Mouse (Mus musculus) CH12.LX (cell line): ENCODE results near the gene 4931440F15Rik. TPM values are rescaled to one million over a fixed set of nuclear protein-coding genes. Genes with fewer than 3 reads are reported as not detected.

Source experiments
- DNase-seq: peaks from one replicate; pipeline ENCODE4 v3.0.0-alpha.2; 2013; ENCODE audit errors: extremely low read depth
- H3K27ac ChIP-seq: 2 replicates; pipeline ENCODE4 v1.5.1; 2012; ENCODE audit warnings: low read depth, mild to moderate bottlenecking, control low read depth, moderate library complexity; ENCODE audit not compliant: insufficient read depth
- H3K27me3 ChIP-seq: replicated peaks from 2 replicates; pipeline ENCODE3; 2012; ENCODE audit warnings: inconsistent platforms
- H3K36me3 ChIP-seq, 2 experiments: replicated peaks in 1 of 2; 2 replicates each; pipeline versions ENCODE3 to v1.6.1; 2012; ENCODE audit warnings: inconsistent platforms in 1 of 2, low read length in 1 of 2, mild to moderate bottlenecking in 1 of 2, mixed read lengths in 1 of 2, moderate library complexity in 1 of 2; ENCODE audit not compliant: control insufficient read depth in 1 of 2, insufficient read depth in 1 of 2
- H3K4me1 ChIP-seq, 2 experiments: 2 replicates each; pipeline ENCODE4 v1.6.1; 2012; ENCODE audit warnings: inconsistent platforms in 1 of 2, moderate library complexity in 1 of 2; ENCODE audit not compliant: insufficient read depth in 2 of 2, control insufficient read depth in 1 of 2
- H3K4me2 ChIP-seq: 2 replicates; pipeline ENCODE4 v1.6.1; 2012; ENCODE audit warnings: low read depth, mild to moderate bottlenecking, control low read depth; ENCODE audit not compliant: poor library complexity, insufficient read depth, severe bottlenecking
- H3K4me3 ChIP-seq, 3 experiments: fragments of 150-350 bp in 1 of 3; sonication (generic) in 1 of 3; replicated peaks in 1 of 3; 2 replicates each; pipeline versions ENCODE3 to v1.5.1; 2011 to 2012; ENCODE audit warnings: low read depth in 2 of 3, low read length in 2 of 3, mild to moderate bottlenecking in 2 of 3, moderate library complexity in 2 of 3, control low read depth in 1 of 3, improper control_type of control experiment in 1 of 3, inconsistent platforms in 1 of 3, mixed read lengths in 1 of 3; ENCODE audit not compliant: poor library complexity in 1 of 3
- H3K79me2 ChIP-seq: replicated peaks from 2 replicates; pipeline ENCODE4 v1.6.1; 2012; ENCODE audit warnings: mild to moderate bottlenecking, moderate library complexity; ENCODE audit not compliant: control insufficient read depth, poor library complexity, insufficient read depth, severe bottlenecking; ENCODE audit errors: extremely low read depth
- H3K9ac ChIP-seq: 2 replicates; pipeline ENCODE4 v1.6.1; 2012; ENCODE audit warnings: low read depth, mild to moderate bottlenecking, control low read depth, moderate library complexity; ENCODE audit not compliant: insufficient read depth
- H3K9me3 ChIP-seq: replicated peaks from 2 replicates; pipeline ENCODE3; 2012; ENCODE audit warnings: low read length, inconsistent platforms, mixed read lengths
- CHD2 ChIP-seq: IDR thresholded peaks from 2 replicates; pipeline ENCODE4 v1.6.1; 2011; ENCODE audit warnings: low read length, improper control_type of control experiment
- CTCF ChIP-seq, 2 experiments: IDR thresholded peaks in 1 of 2; conservative IDR thresholded peaks in 1 of 2; 2 replicates each; pipeline ENCODE4 v1.5.1; 2011 to 2012; ENCODE audit warnings: low read depth in 2 of 2, low read length in 2 of 2, improper control_type of control experiment in 1 of 2, inconsistent platforms in 1 of 2, mild to moderate bottlenecking in 1 of 2, moderate library complexity in 1 of 2
- E2F4 ChIP-seq: IDR thresholded peaks from 2 replicates; pipeline ENCODE4 v1.6.1; 2011; ENCODE audit warnings: low read depth, low read length, improper control_type of control experiment; ENCODE audit not compliant: insufficient replicate concordance
- ELF1 ChIP-seq: IDR thresholded peaks from 2 replicates; pipeline ENCODE4 v1.6.1; 2014; ENCODE audit warnings: low read depth, mild to moderate bottlenecking, inconsistent platforms, low read length, improper control_type of control experiment
- EP300 ChIP-seq: IDR thresholded peaks from 2 replicates; pipeline ENCODE4 v1.6.1; 2011; ENCODE audit warnings: low read length, improper control_type of control experiment
- ETS1 ChIP-seq: conservative IDR thresholded peaks from 2 replicates; pipeline ENCODE4 v1.6.1; 2012; ENCODE audit warnings: low read depth, mild to moderate bottlenecking, inconsistent platforms, low read length, improper control_type of control experiment, moderate library complexity
- JUN ChIP-seq: IDR thresholded peaks from 2 replicates; pipeline ENCODE4 v1.6.1; 2011; ENCODE audit warnings: low read depth, mild to moderate bottlenecking, low read length, improper control_type of control experiment, moderate library complexity; ENCODE audit not compliant: insufficient read depth
- MAX ChIP-seq: IDR thresholded peaks from 2 replicates; pipeline ENCODE4 v1.6.1; 2011; ENCODE audit warnings: low read length, improper control_type of control experiment
- MAZ ChIP-seq: IDR thresholded peaks from 2 replicates; pipeline ENCODE4 v1.6.1; 2012; ENCODE audit warnings: low read depth, mild to moderate bottlenecking, inconsistent platforms, low read length, improper control_type of control experiment, moderate library complexity
- MEF2A ChIP-seq: IDR thresholded peaks from 2 replicates; pipeline ENCODE4 v1.6.1; 2014; ENCODE audit warnings: low read depth, mild to moderate bottlenecking, inconsistent platforms, low read length, improper control_type of control experiment, borderline replicate concordance
- MXI1 ChIP-seq: IDR thresholded peaks from 2 replicates; pipeline ENCODE4 v1.6.1; 2011; ENCODE audit warnings: mild to moderate bottlenecking, low read depth, low read length, improper control_type of control experiment
- MYC ChIP-seq: IDR thresholded peaks from 2 replicates; pipeline ENCODE4 v1.6.1; 2011; ENCODE audit warnings: low read depth, mild to moderate bottlenecking, improper control_type of control experiment, low read length
- NRF1 ChIP-seq: IDR thresholded peaks from 2 replicates; pipeline ENCODE4 v1.6.1; 2014; ENCODE audit warnings: low read depth, mild to moderate bottlenecking, inconsistent platforms, low read length, improper control_type of control experiment, moderate library complexity
- PAX5 ChIP-seq: IDR thresholded peaks from 2 replicates; pipeline ENCODE4 v1.6.1; 2012; ENCODE audit warnings: low read length, inconsistent platforms, mixed read lengths
- POLR2A ChIP-seq: IDR thresholded peaks from 2 replicates; pipeline ENCODE4 v1.6.1; 2011; ENCODE audit warnings: low read depth, mild to moderate bottlenecking, improper control_type of control experiment, low read length
- SIN3A ChIP-seq: IDR thresholded peaks from 2 replicates; pipeline ENCODE4 v1.6.1; 2012; ENCODE audit warnings: low read length, improper control_type of control experiment, inconsistent platforms
- TBP ChIP-seq: conservative IDR thresholded peaks from 2 replicates; pipeline ENCODE4 v1.6.1; 2011; ENCODE audit warnings: low read depth, low read length, improper control_type of control experiment
- UBTF ChIP-seq: IDR thresholded peaks from 2 replicates; pipeline ENCODE4 v1.6.1; 2012; ENCODE audit warnings: low read depth, mild to moderate bottlenecking, inconsistent platforms, low read length, improper control_type of control experiment, moderate library complexity
- ZMIZ1 ChIP-seq: IDR thresholded peaks from 2 replicates; pipeline ENCODE4 v1.6.1; 2012; ENCODE audit warnings: low read depth, mild to moderate bottlenecking, inconsistent platforms, low read length, improper control_type of control experiment
- dilution Hi-C: fragments of 300-500 bp; cut with MboI; formaldehyde crosslinking; loops from 2 replicates; pipeline ENCODE4 v1.14.3; 2020; ENCODE audit warnings: low sequenced_read_pairs; ENCODE audit not compliant: extremely low pct_unique_long_range_greater_than_20kb, extremely low pct_ligation_motif_present
- in situ Hi-C: fragments of 300-500 bp; cut with MboI; formaldehyde crosslinking; loops from 3 replicates; pipeline ENCODE4 v1.14.3; 2019; ENCODE audit warnings: low sequenced_read_pairs, low pct_ligation_motif_present, low pct_unique_long_range_greater_than_20kb, mixed read lengths
- polyA plus RNA-seq: library from polyadenylated mRNA; unstranded; fragments of >175 nt; gene quantifications from 2 replicates; pipeline ENCODE4 v1.2.1, GENCODE M21; 2012; ENCODE audit warnings: low read depth; ENCODE audit not compliant: insufficient read length
- total RNA-seq, 2 experiments: library from RNA; depleted of rRNA; stranded (reverse); fragments of 300-350 nt in 1 of 2; fragments of >200 nt in 1 of 2; gene quantifications; 2 replicates each; pipeline ENCODE4 v1.2.3; 2012 to 2014

The 4931440F15Rik gene
- total and polyA plus RNA-seq, 3 experiments, result not detected

DNA sequence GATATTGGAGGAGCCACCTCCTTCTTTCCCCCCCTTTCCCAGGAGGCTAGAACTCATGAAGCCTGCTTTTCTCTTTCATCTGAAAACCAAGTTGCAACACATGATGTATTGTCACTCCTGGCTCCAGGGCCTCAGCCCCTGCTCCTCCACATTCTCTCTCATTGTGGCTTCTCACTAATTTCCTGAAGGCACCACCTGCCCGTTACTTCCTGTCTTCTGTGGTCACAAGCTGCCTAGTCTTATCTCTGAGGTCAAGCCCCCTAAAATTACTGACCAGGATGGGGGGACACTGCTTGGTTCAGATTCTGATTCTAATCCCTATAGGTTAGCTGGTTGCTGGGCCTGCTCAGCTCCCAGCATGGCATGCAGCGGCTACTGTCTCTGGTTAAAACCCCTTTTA lies 50.7 kb downstream of the 4931440F15Rik start:
- H3K4me1 ChIP-seq, result peaks cover 6 to 43% of the 10 kb centered on the region in 2 experiments
- no peak for DNase-seq
- no peak overlapping the region for H3K4me3 ChIP-seq
- peaks cover 3% of the 10 kb centered on the region for H3K9me3 ChIP-seq
- dilution Hi-C loops (no loop called here), in situ Hi-C loops (no loop called here)
- peak; percentile 36; the same call in 1 of the 2 replicates for TF ChIP-seq EP300
- TF ChIP-seq MAX, result no peak
- no peak overlapping the region for H3K9ac ChIP-seq
- no peaks in the 10 kb centered on the region for H3K79me2 ChIP-seq
- H3K27me3 ChIP-seq, result no peaks in the 10 kb centered on the region
- no peak overlapping the region for H3K27ac ChIP-seq
- H3K4me2 ChIP-seq, result no peak overlapping the region
- peaks cover 0 to 3% of the 10 kb centered on the region in 2 experiments for H3K36me3 ChIP-seq

- H3K9me3 ChIP-seq, result peaks cover 3% of the 10 kb centered on the region
- dilution Hi-C loops, result no loop called here
- no peaks in the 10 kb centered on the region for H3K79me2 ChIP-seq
- H3K27me3 ChIP-seq, result no peaks in the 10 kb centered on the region
- no peak overlapping the region for H3K4me2 ChIP-seq
- TF ChIP-seq UBTF (no peak), PAX5 (no peak), CHD2 (no peak), MEF2A (no peak), JUN (no peak), POLR2A (no peak), MAZ (no peak), MYC (no peak), CTCF (conservative IDR thresholded peaks at IDR 0.05 in 1 of 2, IDR thresholded peaks at IDR 0.05 in 1 of 2; ENCODE audit: low read depth in 2 of 2, low read length in 2 of 2) (no peak), SIN3A (no peak), TBP (no peak), ETS1 (no peak), MXI1 (no peak), E2F4 (no peak), NRF1 (no peak), ZMIZ1 (no peak), ELF1 (no peak)
- TF ChIP-seq, all 38 proteins: peak for 0
- Histone ChIP-seq H3K4me1 (peaks cover 5 to 41% of the 10 kb centered on the region in 2 experiments), H3K27ac (no peak overlapping the region), H3K36me3 (peaks cover 0 to 3% of the 10 kb centered on the region in 2 experiments), H3K4me3 (no peak overlapping the region), H3K9ac (no peak overlapping the region)
- in situ Hi-C loops, result no loop called here
- no peak for DNase-seq
Observed at GRCm38 (mm10) chr11:29774296-29774695, 51.2 kb downstream of the 4931440F15Rik start.

Other genes with a start within 250 kb of the 4931440F15Rik start
- gene Rtn4, start 132.7 kb downstream of the 4931440F15Rik start, total RNA-seq (2012; rRNA removed), result 95.8 and 106 TPM in 2 replicates
- gene Rtn4, start 132.7 kb downstream of the 4931440F15Rik start, total RNA-seq (2014; rRNA removed), result 168 and 182 TPM in 2 replicates
- 210 and 224 TPM in 2 replicates for gene Rtn4, start 132.7 kb downstream of the 4931440F15Rik start, polyA plus RNA-seq
- gene Eml6, start 200.4 kb upstream of the 4931440F15Rik start, total RNA-seq (2012; rRNA removed), result 3.0 and 3.1 TPM in 2 replicates
- 3.2 TPM in 2 replicates for gene Eml6, start 200.4 kb upstream of the 4931440F15Rik start, total RNA-seq (2014; rRNA removed)
- gene Eml6, start 200.4 kb upstream of the 4931440F15Rik start, polyA plus RNA-seq, result 3.7 and 3.8 TPM in 2 replicates